Mouse (Mus musculus) lung, embryonic 14.5 days (tissue): ENCODE results near the gene Srgap3. TPM values are rescaled to one million over a fixed set of nuclear protein-coding genes. Genes with fewer than 3 reads are reported as not detected.

ENCODE experiments used
- ATAC-seq: fragments of 200-750 bp; cut with Nextera tagmentation; 2 replicates; pipeline ENCODE4 v1.8.0; 2017; ENCODE audit warnings: mild to moderate bottlenecking, moderate TSS enrichment, moderate library complexity; ENCODE audit not compliant: insufficient read depth
- DNase-seq: peaks from one replicate; pipeline ENCODE4 v3.0.0-alpha.2; 2015
- H3K27ac ChIP-seq: fragments of 300-500 bp; sonication (generic); 2 replicates; pipeline ENCODE4 v1.5.1; 2014; ENCODE audit warnings: low read depth, mild to moderate bottlenecking, moderate library complexity
- H3K27me3 ChIP-seq: fragments of 300-500 bp; sonication (generic); 2 replicates; pipeline ENCODE4 v1.6.1; 2014; ENCODE audit warnings: low read length, control low read depth; ENCODE audit not compliant: insufficient read depth
- H3K36me3 ChIP-seq: fragments of 300-500 bp; sonication (generic); 2 replicates; pipeline ENCODE4 v1.6.1; 2014; ENCODE audit warnings: control low read depth; ENCODE audit not compliant: insufficient read depth
- H3K4me1 ChIP-seq: fragments of 300-500 bp; sonication (generic); 2 replicates; pipeline ENCODE4 v1.6.1; 2014; ENCODE audit warnings: antibody characterized with exemption, control low read depth; ENCODE audit not compliant: insufficient read depth
- H3K4me2 ChIP-seq: fragments of 300-500 bp; sonication (generic); 2 replicates; pipeline ENCODE4 v1.6.1; 2014; ENCODE audit warnings: mild to moderate bottlenecking
- H3K4me3 ChIP-seq: fragments of 300-500 bp; sonication (generic); 2 replicates; pipeline ENCODE4 v1.5.1; 2014; ENCODE audit warnings: low read depth, low read length
- H3K9ac ChIP-seq: fragments of 300-500 bp; sonication (generic); 2 replicates; pipeline ENCODE4 v1.6.1; 2014
- H3K9me3 ChIP-seq: fragments of 300-500 bp; sonication (generic); 2 replicates; pipeline ENCODE4 v1.6.1; 2016; ENCODE audit warnings: low read depth, low read length, control low read depth
- CTCF ChIP-seq: IDR thresholded peaks from 2 replicates; pipeline ENCODE4 v1.5.1; 2016; ENCODE audit warnings: antibody characterized with exemption, low read depth
- WGBS: fragments of 180-500 bp; shearing (Covaris S2); extraction: QIAGEN DNeasy Blood & Tissue Kit; methylation state at CpG from one replicate; pipeline ENCODE4 v1.1.7; 2014; 5-methylcytosine and 5-hydroxymethylcytosine counted together
- polyA plus RNA-seq: library from polyadenylated mRNA; unstranded; fragments of >200 nt; fragmentation: Nextera tagmentation; extraction: Ambion mirVana; gene quantifications from 2 replicates; pipeline ENCODE4 v1.2.1, GENCODE M21; 2014

Gene Srgap3
- polyA plus RNA-seq, 1 experiment from 2014 or later = 5.5 TPM

- TF ChIP-seq CTCF = no peak
- no peak overlapping the region for H3K4me2 ChIP-seq
- H3K27ac ChIP-seq = no peak overlapping the region
- ATAC-seq (no peak), DNase-seq (no peak)
- no peaks in the 10 kb centered on the region for H3K9me3 ChIP-seq
- WGBS = 90% methylated on average over 5 of the region's 5 CpGs
- H3K36me3 ChIP-seq = no peaks in the 10 kb centered on the region
- no peak overlapping the region for H3K4me3 ChIP-seq
- H3K4me1 ChIP-seq = no peaks in the 10 kb centered on the region
- H3K27me3 ChIP-seq = no peaks in the 10 kb centered on the region
- H3K9ac ChIP-seq = no peak overlapping the region
Observed at GRCm38 (mm10) chr6:112793887-112794286, 153.2 kb downstream of the Srgap3 start.

DNA sequence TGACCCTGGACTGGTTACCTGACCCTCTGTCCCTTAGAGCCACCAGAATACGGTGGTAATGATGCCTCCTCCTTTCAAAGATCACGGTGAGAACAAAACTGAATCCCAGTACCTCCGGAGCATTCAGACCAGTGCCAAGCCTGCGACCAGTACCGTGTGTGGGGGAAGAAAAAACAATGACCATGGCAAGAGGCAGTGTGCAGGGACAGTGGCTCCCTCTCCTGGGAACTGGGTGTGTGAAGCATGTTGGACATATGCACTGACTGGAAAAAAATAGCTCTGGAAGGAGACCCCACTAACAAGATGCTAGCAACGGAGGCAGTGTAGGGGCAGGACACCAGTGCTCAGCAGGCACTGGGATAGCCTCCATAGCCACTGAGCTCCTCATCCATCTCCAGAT lies 157.2 kb downstream of the Srgap3 start:
- H3K4me1 ChIP-seq = no peaks in the 10 kb centered on the region
- no peaks in the 10 kb centered on the region for H3K9me3 ChIP-seq
- H3K27me3 ChIP-seq = no peaks in the 10 kb centered on the region
- no peaks in the 10 kb centered on the region for H3K36me3 ChIP-seq
- ATAC-seq (no peak), DNase-seq (no peak)
- no peak overlapping the region for H3K4me3 ChIP-seq
- TF ChIP-seq CTCF = no peak
- H3K4me2 ChIP-seq = no peak overlapping the region
- H3K9ac ChIP-seq = no peak overlapping the region
- 50% methylated on average over 6 of the region's 6 CpGs for WGBS
- no peak overlapping the region for H3K27ac ChIP-seq

- DNase-seq (no peak), ATAC-seq (no peak)
- H3K9me3 ChIP-seq = no peaks in the 10 kb centered on the region
- no peak for TF ChIP-seq CTCF
- no peak overlapping the region for H3K27ac ChIP-seq
- no peak overlapping the region for H3K9ac ChIP-seq
- H3K4me2 ChIP-seq = no peak overlapping the region
- H3K36me3 ChIP-seq = no peaks in the 10 kb centered on the region
- no peak overlapping the region for H3K4me3 ChIP-seq
- no peaks in the 10 kb centered on the region for H3K27me3 ChIP-seq
- 17% methylated on average over 10 of the region's 10 CpGs for WGBS
- H3K4me1 ChIP-seq = no peaks in the 10 kb centered on the region
Observed at GRCm38 (mm10) chr6:112788617-112789016, 158.4 kb downstream of the Srgap3 start.

DNA sequence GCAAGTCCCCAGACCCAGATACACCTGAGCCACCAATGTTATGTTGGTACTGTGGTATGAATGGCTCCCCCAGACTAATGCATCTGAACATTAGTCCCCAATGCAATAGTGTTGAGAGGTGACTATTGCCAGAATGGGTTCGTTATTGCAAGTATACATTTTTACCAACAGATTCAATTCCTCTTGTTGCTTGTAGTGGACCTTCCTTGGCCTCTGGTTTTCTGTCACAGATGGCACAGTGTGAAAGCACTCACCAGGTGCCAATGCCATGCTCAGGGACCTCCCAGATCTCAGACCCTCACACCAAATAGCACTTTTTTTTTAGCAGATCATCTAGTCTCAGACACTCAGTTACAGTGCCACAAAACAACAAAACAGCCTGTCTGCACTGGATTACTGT lies 158.9 kb downstream of the Srgap3 start:
- no peak overlapping the region for H3K9ac ChIP-seq
- 62% methylated on average over 1 of the region's 1 CpGs for WGBS

GRCm38 (mm10) chr6:112781409-112782093 lies 165.5 kb downstream of the Srgap3 start:
- TF ChIP-seq CTCF = peak; percentile 58
- no peaks in the 10 kb centered on the region for H3K27me3 ChIP-seq
- no peak overlapping the region for H3K4me2 ChIP-seq
- 73% methylated on average over 10 of the region's 10 CpGs for WGBS
- H3K27ac ChIP-seq = no peak overlapping the region
- H3K9ac ChIP-seq = no peak overlapping the region
- ATAC-seq (no peak), DNase-seq (peak; percentile 25)
- H3K9me3 ChIP-seq = no peaks in the 10 kb centered on the region
- no peak overlapping the region for H3K4me3 ChIP-seq
- H3K36me3 ChIP-seq = no peaks in the 10 kb centered on the region
- H3K4me1 ChIP-seq = no peaks in the 10 kb centered on the region

More for the DNA sequence above, 158.9 kb downstream of the Srgap3 start:
- H3K4me1 ChIP-seq = no peaks in the 10 kb centered on the region
- H3K4me2 ChIP-seq = no peak overlapping the region
- H3K9me3 ChIP-seq = no peaks in the 10 kb centered on the region
- no peak overlapping the region for H3K4me3 ChIP-seq
- H3K27me3 ChIP-seq = no peaks in the 10 kb centered on the region
- DNase-seq = no peak
- H3K27ac ChIP-seq = no peak overlapping the region
- ATAC-seq = no peak
- no peaks in the 10 kb centered on the region for H3K36me3 ChIP-seq
- no peak for TF ChIP-seq CTCF

DNA sequence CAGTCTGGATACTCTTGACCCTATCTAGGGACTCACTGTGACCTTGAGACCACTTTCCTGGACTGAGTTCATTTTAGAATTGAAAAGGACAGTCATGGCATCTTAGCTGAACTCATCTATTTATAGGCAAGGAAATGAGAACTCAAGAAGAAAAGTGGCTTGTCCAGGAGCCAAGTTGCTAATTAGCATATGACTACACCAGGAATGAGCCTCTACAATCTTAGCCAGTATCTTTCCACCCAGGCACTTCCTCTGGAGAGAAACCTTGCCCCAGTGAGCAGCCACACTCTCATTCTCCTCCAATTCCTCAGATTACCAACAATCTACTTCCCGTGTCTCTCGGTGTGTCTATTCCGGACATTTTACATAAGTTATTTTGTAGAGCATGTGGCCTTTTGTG lies 168.9 kb downstream of the Srgap3 start:
- Histone ChIP-seq H3K4me1 (no peaks in the 10 kb centered on the region), H3K36me3 (no peaks in the 10 kb centered on the region), H3K9me3 (no peaks in the 10 kb centered on the region), H3K27me3 (no peaks in the 10 kb centered on the region), H3K4me2 (no peak overlapping the region), H3K9ac (no peak overlapping the region), H3K4me3 (no peak overlapping the region), H3K27ac (no peak overlapping the region)
- WGBS = 81% methylated on average over 3 of the region's 3 CpGs
- TF ChIP-seq CTCF = no peak
- no peak for DNase-seq
- no peak for ATAC-seq

DNA sequence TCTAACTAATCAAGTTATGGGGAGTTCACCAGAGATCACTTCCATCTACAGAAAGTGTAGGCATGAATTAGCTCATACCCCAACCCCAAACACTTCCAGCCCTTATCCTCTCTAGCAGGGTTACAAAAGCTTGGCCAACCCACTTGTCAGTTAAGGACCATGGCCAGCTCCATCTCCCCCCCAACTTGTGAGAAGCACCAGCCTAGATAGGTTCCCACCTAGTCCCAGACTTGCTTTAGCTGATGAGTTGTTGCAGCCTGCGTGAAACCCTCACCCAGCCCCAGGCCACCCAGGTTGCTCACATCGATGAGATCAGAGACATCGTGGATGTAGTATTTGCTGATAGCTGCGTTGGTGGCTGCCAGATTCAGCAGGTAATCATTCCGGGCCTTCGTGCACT lies 170.3 kb downstream of the Srgap3 start:
- TF ChIP-seq CTCF = no peak
- Histone ChIP-seq H3K36me3 (no peaks in the 10 kb centered on the region), H3K4me2 (no peak overlapping the region), H3K9ac (no peak overlapping the region), H3K9me3 (no peaks in the 10 kb centered on the region), H3K27ac (no peak overlapping the region), H3K27me3 (no peaks in the 10 kb centered on the region), H3K4me1 (no peaks in the 10 kb centered on the region), H3K4me3 (no peak overlapping the region)
- ATAC-seq = no peak
- DNase-seq = peak; percentile 46
- 84% methylated on average over 6 of the region's 6 CpGs for WGBS
